32 mouse cellular contexts compared by ENCODE assay signal in the genomic region with DNA sequence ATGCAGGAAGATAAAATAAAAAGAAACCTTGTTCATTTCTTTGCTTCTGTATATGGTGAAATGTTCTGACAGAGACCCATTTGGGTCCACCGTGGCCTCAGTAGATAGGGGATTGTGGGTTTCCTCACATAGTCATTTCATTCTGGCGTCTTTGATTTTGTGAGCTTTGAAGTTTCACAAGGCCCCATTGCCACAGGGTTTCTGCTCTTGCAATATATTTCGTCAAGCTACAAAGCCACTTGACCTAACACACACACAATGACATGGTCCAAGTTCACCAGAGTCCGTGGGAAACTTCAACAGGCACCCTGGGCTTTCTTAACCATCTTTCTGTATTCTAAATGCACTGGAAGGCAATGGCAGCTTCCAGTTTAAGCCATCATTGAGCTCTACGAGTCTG. TPM values are rescaled to one million over a fixed set of nuclear protein-coding genes. Genes with fewer than 3 reads are reported as not detected.
DNase-seq lines count a peak whose midpoint lies in the region; ATAC-seq lines count a peak whose summit lies in the region.
"Had no signal": no experiment of that assay in that cellular context is flagged by ENCODE, and none has a peak within 500 bp of the region (broad histone marks: within the 10 kb centered on the region; RNA-seq: fewer than 3 reads in every experiment).

No protein-coding gene starts in this region.

- H3K9me3 ChIP-seq in intestine, embryonic 15.5 days, result no peaks in the 10 kb centered on the region
- H3K9me3 ChIP-seq: heart, embryonic 10.5 days; heart, embryonic 13.5 days had no signal

- ATAC-seq in megakaryocyte progenitor cell, adult 5-6 weeks (replicated peaks; ENCODE audit: poor library complexity), result peak; percentile 65
- ATAC-seq in megakaryocyte-erythroid progenitor cell, adult 5-6 weeks (replicated peaks; ENCODE audit: low FRiP score, low TSS enrichment, poor library complexity, severe bottlenecking), result no peak
- no peak for ATAC-seq in intestine, embryonic 15.5 days
- ATAC-seq: activated CD4-positive, CD25-positive, alpha-beta regulatory T cell, adult 4 months; forebrain, embryonic 14.5 days; forebrain, postnatal 0 days had no signal

- intact Hi-C loops in left cerebral cortex, postnatal 36 days (cut with DNase I), result no loop called here

- peak; percentile 20 for DNase-seq in lung, postnatal 36 days
- DNase-seq in lung, postnatal 25 days (ENCODE audit: low spot score), result no peak
- peak; percentile 23 for DNase-seq in adipocyte (ENCODE audit: low spot score)
- DNase-seq in gonadal fat pad, adult 2 months (ENCODE audit: low read depth), result peak; percentile 58
- no peak for DNase-seq in left cerebral cortex, postnatal 36 days (ENCODE audit: low spot score in 2 of 2)
- DNase-seq: adrenal gland, postnatal 10 days; adrenal gland, postnatal 36 days; cerebellum, adult 18-20 months; cerebellum, adult 9-10 months; cerebellum, postnatal 14 days; forebrain, postnatal 0 days; gastrocnemius, adult 2 months; gastrocnemius, postnatal 14 days; heart, adult 2 months; heart, postnatal 14 days; heart, postnatal 4 days had no signal

- H3K4me1 ChIP-seq in intestine, embryonic 15.5 days (replicated peaks), result no peaks in the 10 kb centered on the region
- H3K4me1 ChIP-seq: heart, embryonic 10.5 days; heart, embryonic 13.5 days had no signal

- H3K4me2 ChIP-seq in intestine, embryonic 15.5 days (replicated peaks), result no peak overlapping the region
- H3K4me2 ChIP-seq: heart, embryonic 13.5 days; hindbrain, embryonic 14.5 days had no signal

- H3K27ac ChIP-seq in intestine, embryonic 15.5 days, result no peak overlapping the region
- H3K27ac ChIP-seq: gastrocnemius, adult 2 months; heart, adult 2 months; heart, embryonic 10.5 days; heart, embryonic 13.5 days; hindbrain, embryonic 14.5 days had no signal

- H3K4me3 ChIP-seq in intestine, embryonic 15.5 days (replicated peaks), result no peak overlapping the region
- H3K4me3 ChIP-seq: gastrocnemius, adult 2 months; heart, adult 2 months; heart, embryonic 10.5 days; heart, embryonic 13.5 days had no signal

- H3K9ac ChIP-seq in intestine, embryonic 15.5 days, result no peak overlapping the region
- H3K9ac ChIP-seq: forebrain, postnatal 0 days; heart, embryonic 13.5 days; hindbrain, embryonic 14.5 days had no signal

- no peaks in the 10 kb centered on the region for H3K36me3 ChIP-seq in intestine, embryonic 15.5 days
- H3K36me3 ChIP-seq: heart, embryonic 10.5 days; heart, embryonic 13.5 days had no signal

- WGBS in intestine, embryonic 15.5 days, result 90% methylated on average over 5 of the region's 5 CpGs

- H3K27me3 ChIP-seq in intestine, embryonic 15.5 days (replicated peaks), result no peaks in the 10 kb centered on the region
- H3K27me3 ChIP-seq: heart, embryonic 13.5 days had no signal

RNA-seq across cellular contexts. Expression of a gene that starts 1.3 kb away (rescaled TPM):
- polyA plus RNA-seq in gonadal fat pad, adult 2 months (2012; rRNA removed), result 0.09 and 0.58 TPM in 2 replicates
- total RNA-seq in megakaryocyte progenitor cell, adult 5-6 weeks (2015), result 0.32 and 0.79 TPM in 2 replicates
- 0.14 and 0.50 TPM in 2 replicates for total RNA-seq in megakaryocyte progenitor cell, adult 5-6 weeks (2017)
- total RNA-seq in megakaryocyte-erythroid progenitor cell, adult 5-6 weeks (2014; fragmentation: Nextera tagmentation), result not detected in 2 replicates
- total RNA-seq in megakaryocyte-erythroid progenitor cell, adult 5-6 weeks (2017), result not detected in 2 replicates
- not detected for total RNA-seq in left cerebral cortex, postnatal 36 days (2021)
- polyA plus RNA-seq in intestine, embryonic 15.5 days (2015; fragmentation: Nextera tagmentation; extraction: Ambion mirVana), result not detected in 2 replicates
- total RNA-seq: adrenal gland, adult 18-20 months; adrenal gland, postnatal 10 days; adrenal gland, postnatal 36 days; ES-E14; forebrain, postnatal 0 days; gastrocnemius, adult 2 months; gastrocnemius, postnatal 14 days; gastrocnemius, postnatal 4 days; heart, adult 2 months; heart, postnatal 14 days; heart, postnatal 4 days had no signal
- polyA plus RNA-seq: embryonic facial prominence, embryonic 11.5 days; embryonic facial prominence, embryonic 14.5 days; forebrain, embryonic 11.5 days; forebrain, embryonic 14.5 days; forebrain, postnatal 0 days; frontal cortex, adult 2 months; heart, adult 2 months; heart, embryonic 10.5 days; heart, embryonic 13.5 days; hindbrain, embryonic 11.5 days; hindbrain, embryonic 14.5 days had no signal

Comparison
In these comparisons a context has a peak if more than half of its experiments do, and no peak if none do; other contexts are left out.
1. DNase-seq: peak in lung, postnatal 36 days (single experiment), adipocyte (single experiment) and gonadal fat pad, adult 2 months (single experiment); none in lung, postnatal 25 days (single experiment) and left cerebral cortex, postnatal 36 days (0 of 2).